Comparison of ENCODE assay signal across 10 mouse cellular contexts in genomic region chr9:34953420-34953819, GRCm38 (mm10).
DNase-seq lines count a peak whose midpoint lies in the region; ATAC-seq and TF ChIP-seq lines count a peak whose summit lies in the region.
"Had no signal": no experiment of that assay in that cellular context is flagged by ENCODE, and none has a peak within 500 bp of the region (broad histone marks: within the 10 kb centered on the region; RNA-seq: fewer than 3 reads in every experiment).

No protein-coding gene starts in this region.

- H3K36me3 ChIP-seq in hindbrain, embryonic 11.5 days (ENCODE audit: control insufficient read depth, insufficient read depth, low read length) = no peaks in the 10 kb centered on the region
- H3K36me3 ChIP-seq in midbrain, embryonic 15.5 days (replicated peaks) = no peaks in the 10 kb centered on the region
- H3K36me3 ChIP-seq: embryonic facial prominence, embryonic 12.5 days had no signal

- intact Hi-C loops in gastrocnemius, postnatal 14 days (cut with DNase I; ENCODE audit: low total_unique reads) = no loop called here

- H3K27ac ChIP-seq in hindbrain, embryonic 11.5 days (ENCODE audit: low read depth, low read length) = no peak overlapping the region
- peak overlapping the region; percentile 51; the same call in 1 of the 2 replicates for H3K27ac ChIP-seq in midbrain, embryonic 15.5 days
- H3K27ac ChIP-seq: embryonic facial prominence, embryonic 12.5 days had no signal

- WGBS in lung, adult 2 months = 47% methylated on average over 11 of the region's 11 CpGs
- 58% methylated on average over 11 of the region's 11 CpGs for WGBS in hindbrain, embryonic 11.5 days
- WGBS in midbrain, embryonic 15.5 days = 48% methylated on average over 11 of the region's 11 CpGs

- H3K4me3 ChIP-seq in lung, adult 2 months (replicated peaks; ENCODE audit: extremely low read depth, low read depth, low read length) = no peak overlapping the region
- no peak overlapping the region for H3K4me3 ChIP-seq in hindbrain, embryonic 11.5 days (ENCODE audit: low read depth, low read length)
- H3K4me3 ChIP-seq in midbrain, embryonic 15.5 days = no peak overlapping the region
- H3K4me3 ChIP-seq: embryonic facial prominence, embryonic 12.5 days had no signal

- H3K4me1 ChIP-seq in lung, adult 2 months (ENCODE audit: control insufficient read depth, insufficient read depth, low read length) = no peaks in the 10 kb centered on the region
- H3K4me1 ChIP-seq in hindbrain, embryonic 11.5 days (replicated peaks; ENCODE audit: control insufficient read depth, insufficient read depth, low read length) = 0 out of 2 replicates have a peak, but pooled peaks cover 2% of the 10 kb centered on the region
- H3K4me1 ChIP-seq in midbrain, embryonic 15.5 days = peaks cover 9% of the 10 kb centered on the region; the same call in 1 of the 2 replicates
- H3K4me1 ChIP-seq: embryonic facial prominence, embryonic 12.5 days had no signal

- H3K9me3 ChIP-seq in hindbrain, embryonic 11.5 days (ENCODE audit: control insufficient read depth, low read length) = no peaks in the 10 kb centered on the region
- no peaks in the 10 kb centered on the region for H3K9me3 ChIP-seq in midbrain, embryonic 15.5 days
- H3K9me3 ChIP-seq: embryonic facial prominence, embryonic 12.5 days had no signal

- no peak overlapping the region for H3K4me2 ChIP-seq in hindbrain, embryonic 11.5 days (replicated peaks; ENCODE audit: low read depth, low read length)
- no peak overlapping the region for H3K4me2 ChIP-seq in midbrain, embryonic 15.5 days
- H3K4me2 ChIP-seq: embryonic facial prominence, embryonic 12.5 days had no signal

- no peak overlapping the region for H3K9ac ChIP-seq in hindbrain, embryonic 11.5 days (ENCODE audit: low read depth, low read length)
- no peak overlapping the region for H3K9ac ChIP-seq in midbrain, embryonic 15.5 days
- H3K9ac ChIP-seq: embryonic facial prominence, embryonic 12.5 days had no signal

- DNase-seq in lung, adult 2 months = peak; percentile 6
- DNase-seq in lung, postnatal 14 days = no peak
- DNase-seq in gastrocnemius, postnatal 14 days = peak; percentile 31
- DNase-seq in hindbrain, embryonic 11.5 days (ENCODE audit: low spot score) = no peak
- DNase-seq in thymus, postnatal 10 days (ENCODE audit: low spot score in 2 of 2) = no peak
- DNase-seq in adrenal gland, adult 18-20 months (ENCODE audit: low spot score in 2 of 2) = no peak
- no peak for DNase-seq in neural tube, embryonic 10.5 days (ENCODE audit: extremely low spot score, low spot score)
- DNase-seq: adrenal gland, postnatal 25 days had no signal

- no peaks in the 10 kb centered on the region for H3K27me3 ChIP-seq in hindbrain, embryonic 11.5 days (ENCODE audit: control insufficient read depth, insufficient read depth, low read length)
- no peaks in the 10 kb centered on the region for H3K27me3 ChIP-seq in midbrain, embryonic 15.5 days (replicated peaks)

- no peak for TF ChIP-seq POLR2A in lung, adult 2 months (IDR thresholded peaks at IDR 0.05; ENCODE audit: borderline replicate concordance, extremely low read depth, low read depth, low read length)

- 0 out of 2 replicates have a peak, but pooled peaks have one; percentile 35 for ATAC-seq in hindbrain, embryonic 11.5 days (ENCODE audit: low FRiP score)
- peak; percentile 46; the same call in 1 of the 2 replicates for ATAC-seq in midbrain, embryonic 15.5 days (replicated peaks)

- no peak for TF ChIP-seq CTCF in lung, adult 2 months (IDR thresholded peaks at IDR 0.05; ENCODE audit: insufficient read depth, low read length)

Comparison
In these comparisons a context has a peak if more than half of its experiments do, and no peak if none do; other contexts are left out.
1. DNase-seq: peak in lung, adult 2 months (single experiment) and gastrocnemius, postnatal 14 days (single experiment); none in lung, postnatal 14 days (single experiment), hindbrain, embryonic 11.5 days (single experiment), thymus, postnatal 10 days (0 of 2), adrenal gland, adult 18-20 months (0 of 2) and neural tube, embryonic 10.5 days (single experiment).